Mouse (Mus musculus): ENCODE data around the gene Glrx. TPM values are rescaled to one million over a fixed set of nuclear protein-coding genes. Genes with fewer than 3 reads are reported as not detected.

The Glrx gene
- total and polyA plus RNA-seq, 3 experiments = 21.2 to 65.5 (median 53.3) TPM

GRCm38 (mm10) chr13:75891868-75892267, 52.2 kb downstream of the Glrx start:
- Histone ChIP-seq H3K27me3 (replicated peaks) (no peaks in the 10 kb centered on the region), H3K9ac (ENCODE audit: insufficient read depth, low read depth) (no peak overlapping the region), H3K4me3 (replicated peaks in 1 of 3; ENCODE audit: low read depth in 2 of 3, low read length in 2 of 3, poor library complexity in 1 of 3) (no peak overlapping the region), H3K27ac (ENCODE audit: insufficient read depth, low read depth) (no peak overlapping the region), H3K79me2 (replicated peaks; ENCODE audit: control insufficient read depth, extremely low read depth, insufficient read depth, poor library complexity, severe bottlenecking) (no peaks in the 10 kb centered on the region), H3K9me3 (replicated peaks; ENCODE audit: low read length) (no peaks in the 10 kb centered on the region), H3K4me2 (ENCODE audit: insufficient read depth, low read depth, poor library complexity, severe bottlenecking) (no peak overlapping the region), H3K36me3 (replicated peaks in 1 of 2; ENCODE audit: control insufficient read depth in 1 of 2, insufficient read depth in 1 of 2, low read length in 1 of 2) (no peaks in the 10 kb centered on the region), H3K4me1 (ENCODE audit: control insufficient read depth in 1 of 2, insufficient read depth in 2 of 2) (no peaks in the 10 kb centered on the region)
- dilution Hi-C loops (cut with MboI; ENCODE audit: extremely low pct_ligation_motif_present, extremely low pct_unique_long_range_greater_than_20kb, low sequenced_read_pairs) (no loop called here), in situ Hi-C loops (cut with MboI; ENCODE audit: low pct_ligation_motif_present, low pct_unique_long_range_greater_than_20kb, low sequenced_read_pairs) (loop anchor here (25.0 kb wide), 1 partner anchor 1030 kb away; no protein-coding TSS in a partner anchor)
- no peak for DNase-seq (ENCODE audit: extremely low read depth)
- TF ChIP-seq MAFK (IDR thresholded peaks at IDR 0.05; ENCODE audit: insufficient replicate concordance, low read length) (no peak), SIN3A (IDR thresholded peaks at IDR 0.05; ENCODE audit: low read length) (no peak)

GRCm38 (mm10) chr13:75892291-75892690, 52.6 kb downstream of the Glrx start:
- Histone ChIP-seq H3K27me3 (replicated peaks) (no peaks in the 10 kb centered on the region), H3K4me2 (ENCODE audit: insufficient read depth, low read depth, poor library complexity, severe bottlenecking) (no peak overlapping the region), H3K36me3 (replicated peaks in 1 of 2; ENCODE audit: control insufficient read depth in 1 of 2, insufficient read depth in 1 of 2, low read length in 1 of 2) (no peaks in the 10 kb centered on the region), H3K27ac (ENCODE audit: insufficient read depth, low read depth) (no peak overlapping the region), H3K4me3 (replicated peaks in 1 of 3; ENCODE audit: low read depth in 2 of 3, low read length in 2 of 3, poor library complexity in 1 of 3) (no peak overlapping the region), H3K9me3 (replicated peaks; ENCODE audit: low read length) (no peaks in the 10 kb centered on the region), H3K4me1 (ENCODE audit: control insufficient read depth in 1 of 2, insufficient read depth in 2 of 2) (no peaks in the 10 kb centered on the region), H3K79me2 (replicated peaks; ENCODE audit: control insufficient read depth, extremely low read depth, insufficient read depth, poor library complexity, severe bottlenecking) (no peaks in the 10 kb centered on the region), H3K9ac (ENCODE audit: insufficient read depth, low read depth) (no peak overlapping the region)
- dilution Hi-C loops (cut with MboI; ENCODE audit: extremely low pct_ligation_motif_present, extremely low pct_unique_long_range_greater_than_20kb, low sequenced_read_pairs) = no loop called here
- TF ChIP-seq MYC (IDR thresholded peaks at IDR 0.05; ENCODE audit: low read depth, low read length) (no peak), MXI1 (IDR thresholded peaks at IDR 0.05; ENCODE audit: low read depth, low read length) (no peak), HCFC1 (IDR thresholded peaks at IDR 0.05; ENCODE audit: low read depth, low read length) (no peak), JUN (IDR thresholded peaks at IDR 0.05; ENCODE audit: insufficient read depth, low read depth, low read length) (no peak), ZKSCAN1 (IDR thresholded peaks at IDR 0.05; ENCODE audit: borderline replicate concordance, low read depth, low read length) (no peak), RCOR1 (conservative IDR thresholded peaks at IDR 0.05; ENCODE audit: low read depth, low read length) (no peak), EP300 (IDR thresholded peaks at IDR 0.05; ENCODE audit: low read length) (no peak), KAT2A (IDR thresholded peaks at IDR 0.05; ENCODE audit: insufficient replicate concordance, low read length) (no peak), MAX (IDR thresholded peaks at IDR 0.05; ENCODE audit: low read length) (no peak), MEF2A (IDR thresholded peaks at IDR 0.05; ENCODE audit: borderline replicate concordance, low read depth, low read length) (no peak), BHLHE40 (IDR thresholded peaks at IDR 0.05; ENCODE audit: low read depth, low read length) (no peak), POLR2AphosphoS2 (IDR thresholded peaks at IDR 0.05; ENCODE audit: low read depth, low read length) (no peak), USF1 (IDR thresholded peaks at IDR 0.05; ENCODE audit: low read depth, low read length) (no peak), NELFE (IDR thresholded peaks at IDR 0.05; ENCODE audit: low read depth, low read length) (no peak), TBP (conservative IDR thresholded peaks at IDR 0.05; ENCODE audit: low read depth, low read length) (no peak), POLR2A (IDR thresholded peaks at IDR 0.05; ENCODE audit: low read depth, low read length) (no peak), USF2 (conservative IDR thresholded peaks at IDR 0.05; ENCODE audit: low read depth, low read length) (no peak), JUND (conservative IDR thresholded peaks at IDR 0.05; ENCODE audit: low read depth, low read length) (no peak)
- DNase-seq (ENCODE audit: extremely low read depth) = no peak
- in situ Hi-C loops (cut with MboI; ENCODE audit: low pct_ligation_motif_present, low pct_unique_long_range_greater_than_20kb, low sequenced_read_pairs) = loop anchor here (25.0 kb wide), 1 partner anchor 1030 kb away; no protein-coding TSS in a partner anchor
